Mouse (Mus musculus) C2C12 (cell line): Measurements from ENCODE around the gene Atrip.

Experiments
- CTCF ChIP-seq: IDR thresholded peaks from one replicate; pipeline ENCODE4 v1.5.1; 2011; ENCODE audit not compliant: control insufficient read depth, insufficient read depth, insufficient read length
- MAX ChIP-seq: IDR thresholded peaks from one replicate; pipeline ENCODE4 v1.6.1; 2011; ENCODE audit warnings: mild to moderate bottlenecking, control low read depth
- MYOD1 ChIP-seq: IDR thresholded peaks from one replicate; pipeline ENCODE4 v1.6.1; 2011; ENCODE audit warnings: low read depth; ENCODE audit not compliant: control insufficient read depth, insufficient read length
- MYOG ChIP-seq: IDR thresholded peaks from one replicate; pipeline ENCODE4 v1.6.1; 2011; ENCODE audit not compliant: control insufficient read depth, insufficient read length; ENCODE audit errors: extremely low read depth
- USF1 ChIP-seq: IDR thresholded peaks from one replicate; pipeline ENCODE4 v1.6.1; 2011; ENCODE audit warnings: low read depth, mild to moderate bottlenecking, control low read depth, moderate library complexity

DNA sequence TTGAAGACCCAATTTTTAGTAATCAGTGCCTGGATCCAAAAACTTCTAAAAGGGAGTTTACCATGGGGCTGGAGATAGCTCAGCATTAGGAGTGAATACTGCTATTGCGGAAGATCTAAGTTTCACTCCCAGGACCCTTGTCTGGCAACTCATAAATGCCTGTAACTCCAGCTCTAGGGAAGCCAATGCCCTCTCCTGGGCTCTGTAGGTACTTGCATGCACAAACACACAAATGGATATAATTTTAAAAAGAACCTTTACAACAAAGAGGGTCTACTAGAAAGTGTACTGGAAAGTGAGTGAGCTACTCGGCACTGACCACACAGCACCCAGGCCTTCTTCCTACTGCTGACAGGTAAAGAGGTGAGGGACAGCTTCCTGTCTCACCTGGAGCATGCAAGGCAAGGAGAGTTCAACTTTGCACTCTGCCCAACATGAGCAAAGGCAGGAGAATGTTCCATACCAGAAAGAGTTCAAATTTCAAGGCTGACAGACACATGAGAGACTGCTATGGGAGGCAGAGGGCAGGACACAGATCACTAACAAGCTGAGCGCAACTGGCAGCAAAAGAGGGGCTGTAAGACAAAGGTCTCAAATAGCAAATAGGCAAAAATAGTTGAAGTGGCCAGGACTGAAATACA is 5.7 kb downstream of the Atrip start:
- no peak for TF ChIP-seq CTCF
- TF ChIP-seq USF1, result no peak
- no peak for TF ChIP-seq MAX
- TF ChIP-seq MYOG, result no peak
- no peak for TF ChIP-seq MYOD1
